Mouse (Mus musculus) neural tube, embryonic 14.5 days (tissue): Measurements from ENCODE around the gene Fam89b. TPM values are rescaled to one million over a fixed set of nuclear protein-coding genes. Genes with fewer than 3 reads are reported as not detected.

Source experiments
- ATAC-seq: fragments of 200-750 bp; cut with Nextera tagmentation; 2 replicates; pipeline ENCODE4 v1.8.0; 2017; ENCODE audit warnings: low read depth, mild to moderate bottlenecking, moderate TSS enrichment, moderate library complexity
- H3K27ac ChIP-seq: fragments of 300-500 bp; sonication (generic); 2 replicates; pipeline ENCODE4 v1.5.1; 2014; ENCODE audit warnings: low read depth, mild to moderate bottlenecking, control low read depth, low read length, moderate library complexity, mixed read lengths
- H3K27me3 ChIP-seq: fragments of 300-500 bp; sonication (generic); 2 replicates; pipeline ENCODE4 v1.6.1; 2014; ENCODE audit warnings: low read length; ENCODE audit not compliant: control insufficient read depth, insufficient read depth
- H3K36me3 ChIP-seq: fragments of 300-500 bp; sonication (generic); 2 replicates; pipeline ENCODE4 v1.6.1; 2014; ENCODE audit warnings: low read length, mixed read lengths; ENCODE audit not compliant: control insufficient read depth, insufficient read depth
- H3K4me1 ChIP-seq: fragments of 300-500 bp; sonication (generic); 2 replicates; pipeline ENCODE4 v1.6.1; 2014; ENCODE audit warnings: low read length; ENCODE audit not compliant: control insufficient read depth, insufficient read depth
- H3K4me2 ChIP-seq: fragments of 300-500 bp; sonication (generic); 2 replicates; pipeline ENCODE4 v1.6.1; 2014; ENCODE audit warnings: mild to moderate bottlenecking, low read depth, low read length, control low read depth
- H3K4me3 ChIP-seq: fragments of 300-500 bp; sonication (generic); 2 replicates; pipeline ENCODE4 v1.5.1; 2014; ENCODE audit warnings: low read depth, low read length, control low read depth, mixed read lengths
- H3K9ac ChIP-seq: fragments of 300-500 bp; sonication (generic); replicated peaks from 2 replicates; pipeline ENCODE4 v1.6.1; 2014; ENCODE audit warnings: low read depth, mild to moderate bottlenecking, control low read depth, low read length, mixed read lengths
- H3K9me3 ChIP-seq: fragments of 300-500 bp; sonication (generic); 2 replicates; pipeline ENCODE4 v1.6.1; 2016; ENCODE audit warnings: low read length; ENCODE audit not compliant: control insufficient read depth
- WGBS: fragments of 180-500 bp; shearing (Covaris S2); extraction: QIAGEN DNeasy Blood & Tissue Kit; methylation state at CpG from one replicate; pipeline ENCODE4 v1.1.7; 2014; 5-methylcytosine and 5-hydroxymethylcytosine counted together
- polyA plus RNA-seq: library from polyadenylated mRNA; unstranded; fragments of >200 nt; fragmentation: Nextera tagmentation; extraction: Ambion mirVana; gene quantifications from 2 replicates; pipeline ENCODE4 v1.2.1, GENCODE M21; 2014

Gene Fam89b
- polyA plus RNA-seq, 1 experiment from 2014 or later = 145 TPM

- peak overlapping the region; percentile 98 for H3K4me2 ChIP-seq
- H3K36me3 ChIP-seq = no peaks in the 10 kb centered on the region
- peak; percentile 35 for ATAC-seq
- no peaks in the 10 kb centered on the region for H3K9me3 ChIP-seq
- peak overlapping the region; percentile 81 for H3K9ac ChIP-seq
- WGBS = under 1% methylated on average over 32 of the region's 32 CpGs
- H3K4me3 ChIP-seq = peak overlapping the region; percentile 59
- peaks cover 14% of the 10 kb centered on the region for H3K27me3 ChIP-seq
- peaks cover 24% of the 10 kb centered on the region; the same call in 1 of the 2 replicates for H3K4me1 ChIP-seq
- H3K27ac ChIP-seq = peak overlapping the region; percentile 73
Measured at GRCm38 (mm10) chr19:5742241-5742641, 12.8 kb upstream of the Fam89b start.

GRCm38 (mm10) chr19:5741641-5742240, 12.3 kb upstream of the Fam89b start:
- H3K27me3 ChIP-seq = peaks cover 14% of the 10 kb centered on the region
- H3K4me1 ChIP-seq = peaks cover 24% of the 10 kb centered on the region; the same call in 1 of the 2 replicates
- 0% methylated on average over 48 of the region's 55 CpGs for WGBS
- peak overlapping the region; percentile 73 for H3K27ac ChIP-seq
- H3K4me2 ChIP-seq = peak overlapping the region; percentile 98
- no peaks in the 10 kb centered on the region for H3K36me3 ChIP-seq
- H3K9me3 ChIP-seq = no peaks in the 10 kb centered on the region
- H3K4me3 ChIP-seq = peak overlapping the region; percentile 59
- ATAC-seq = peak; percentile 72
- H3K9ac ChIP-seq = peak overlapping the region; percentile 81

- peaks cover 14% of the 10 kb centered on the region for H3K27me3 ChIP-seq
- 18% methylated on average over 13 of the region's 14 CpGs for WGBS
- H3K4me2 ChIP-seq = peak within 1 kb of the TSS; percentile 98
- H3K4me1 ChIP-seq = peaks cover 18% of the 10 kb centered on the region; the same call in 1 of the 2 replicates
- no peaks in the 10 kb centered on the region for H3K9me3 ChIP-seq
- peak within 1 kb of the TSS; percentile 81 for H3K9ac ChIP-seq
- ATAC-seq = peak; percentile 68; the same call in 1 of the 2 replicates
- H3K4me3 ChIP-seq = peak within 1 kb of the TSS; percentile 59
- no peaks in the 10 kb centered on the region for H3K36me3 ChIP-seq
- peak within 1 kb of the TSS; percentile 73 for H3K27ac ChIP-seq
Measured at GRCm38 (mm10) chr19:5740320-5741317, 11.2 kb upstream of the Fam89b start, which contains the start of gene Ltbp3. Ltbp3 (plus strand) TSS chr19:5740904.

GRCm38 (mm10) chr19:5739446-5739845, 10.0 kb upstream of the Fam89b start:
- WGBS = 63% methylated on average over 2 of the region's 2 CpGs
- H3K9me3 ChIP-seq = no peaks in the 10 kb centered on the region
- no peaks in the 10 kb centered on the region for H3K36me3 ChIP-seq
- peaks cover 14% of the 10 kb centered on the region; the same call in 1 of the 2 replicates for H3K4me1 ChIP-seq
- no peak for ATAC-seq
- no peak overlapping the region for H3K27ac ChIP-seq
- no peak overlapping the region for H3K4me2 ChIP-seq
- no peak overlapping the region for H3K9ac ChIP-seq
- no peak overlapping the region for H3K4me3 ChIP-seq
- H3K27me3 ChIP-seq = peaks cover 5% of the 10 kb centered on the region; the same call in 1 of the 2 replicates

GRCm38 (mm10) chr19:5734325-5734724, 4.9 kb upstream of the Fam89b start:
- 84% methylated on average over 9 of the region's 9 CpGs for whole genome bisulfite sequencing
- no peak overlapping the region for H3K27ac ChIP-seq
- H3K4me2 ChIP-seq = no peak overlapping the region
- peaks cover 21% of the 10 kb centered on the region for H3K4me1 ChIP-seq
- no peak for ATAC-seq
- no peaks in the 10 kb centered on the region for H3K27me3 ChIP-seq
- H3K9ac ChIP-seq = no peak overlapping the region
- H3K9me3 ChIP-seq = no peaks in the 10 kb centered on the region
- no peaks in the 10 kb centered on the region for H3K36me3 ChIP-seq
- H3K4me3 ChIP-seq = no peak overlapping the region

GRCm38 (mm10) chr19:5731264-5731978, 2.0 kb upstream of the Fam89b start:
- no peaks in the 10 kb centered on the region for H3K27me3 ChIP-seq
- no peaks in the 10 kb centered on the region for H3K9me3 ChIP-seq
- no peaks in the 10 kb centered on the region; the same call in 1 of the 2 replicates for H3K36me3 ChIP-seq
- H3K9ac ChIP-seq = peak overlapping the region; percentile 63
- under 1% methylated on average over 47 of the region's 47 CpGs for WGBS
- peaks cover 42% of the 10 kb centered on the region for H3K4me1 ChIP-seq
- ATAC-seq = peak; percentile 84
- peak overlapping the region; percentile 76 for H3K4me3 ChIP-seq
- H3K27ac ChIP-seq = peak overlapping the region; percentile 69
- H3K4me2 ChIP-seq = peak overlapping the region; percentile 97

- peak overlapping the region; percentile 97 for H3K4me2 ChIP-seq
- H3K4me3 ChIP-seq = peak overlapping the region; percentile 76
- ATAC-seq = no peak
- WGBS = 75% methylated on average over 29 of the region's 29 CpGs
- no peaks in the 10 kb centered on the region for H3K27me3 ChIP-seq
- peak overlapping the region; percentile 63 for H3K9ac ChIP-seq
- H3K9me3 ChIP-seq = no peaks in the 10 kb centered on the region
- H3K27ac ChIP-seq = no peak overlapping the region
- peaks cover 51% of the 10 kb centered on the region for H3K4me1 ChIP-seq
- no peaks in the 10 kb centered on the region; the same call in 1 of the 2 replicates for H3K36me3 ChIP-seq
Measured at GRCm38 (mm10) chr19:5730314-5731186, 1.1 kb upstream of the Fam89b start.
